Mouse (Mus musculus) lung, postnatal 0 days (tissue): ENCODE data around the gene Sall1. TPM values are rescaled to one million over a fixed set of nuclear protein-coding genes. Genes with fewer than 3 reads are reported as not detected.

Source experiments
- ATAC-seq: fragments of 200-750 bp; cut with Nextera tagmentation; 2 replicates; pipeline ENCODE4 v1.8.0; 2017; ENCODE audit warnings: moderate library complexity
- DNase-seq: peaks from one replicate; pipeline ENCODE4 v3.0.0-alpha.2; 2016; ENCODE audit warnings: low spot score
- H3K27ac ChIP-seq: fragments of 300-500 bp; sonication (generic); 2 replicates; pipeline ENCODE4 v1.5.1; 2014; ENCODE audit warnings: antibody characterized with exemption, mild to moderate bottlenecking, low read length, mixed read lengths
- H3K27me3 ChIP-seq: fragments of 300-500 bp; sonication (generic); replicated peaks from 2 replicates; pipeline ENCODE4 v1.6.1; 2014; ENCODE audit warnings: low read length, mixed read lengths; ENCODE audit not compliant: insufficient read depth
- H3K36me3 ChIP-seq: fragments of 300-500 bp; sonication (generic); 2 replicates; pipeline ENCODE4 v1.6.1; 2014; ENCODE audit warnings: low read length, mixed read lengths; ENCODE audit not compliant: insufficient read depth
- H3K4me1 ChIP-seq: fragments of 300-500 bp; sonication (generic); 2 replicates; pipeline ENCODE4 v1.6.1; 2014; ENCODE audit warnings: antibody characterized with exemption, low read depth, low read length, mixed read lengths; ENCODE audit not compliant: insufficient read depth
- H3K4me2 ChIP-seq: fragments of 300-500 bp; sonication (generic); replicated peaks from 2 replicates; pipeline ENCODE4 v1.6.1; 2014; ENCODE audit warnings: low read depth, mild to moderate bottlenecking, low read length, moderate library complexity, mixed read lengths
- H3K4me3 ChIP-seq: fragments of 300-500 bp; sonication (generic); 2 replicates; pipeline ENCODE4 v1.5.1; 2014; ENCODE audit warnings: low read depth, low read length
- H3K9ac ChIP-seq: fragments of 300-500 bp; sonication (generic); replicated peaks from 2 replicates; pipeline ENCODE4 v1.6.1; 2014; ENCODE audit warnings: low read depth, mild to moderate bottlenecking
- H3K9me3 ChIP-seq: fragments of 300-500 bp; sonication (generic); 2 replicates; pipeline ENCODE4 v1.6.1; 2016; ENCODE audit warnings: low read length, mixed read lengths
- CTCF ChIP-seq: IDR thresholded peaks from 2 replicates; pipeline ENCODE4 v1.5.1; 2016; ENCODE audit warnings: antibody characterized with exemption, mild to moderate bottlenecking
- EP300 ChIP-seq: IDR thresholded peaks from 2 replicates; pipeline ENCODE4 v1.6.1; 2016; ENCODE audit warnings: antibody characterized with exemption, mild to moderate bottlenecking, control low read depth
- WGBS: fragments of 180-500 bp; shearing (Covaris S2); extraction: QIAGEN DNeasy Blood & Tissue Kit; methylation state at CpG from one replicate; pipeline ENCODE4 v1.1.7; 2014; 5-methylcytosine and 5-hydroxymethylcytosine counted together
- polyA plus RNA-seq: library from polyadenylated mRNA; unstranded; fragments of >200 nt; fragmentation: Nextera tagmentation; extraction: Ambion mirVana; gene quantifications from 2 replicates; pipeline ENCODE4 v1.2.1, GENCODE M21; 2015

Sall1 gene
- polyA plus RNA-seq, 1 experiment from 2014 or later, result 0.02 TPM

- WGBS, result 67% methylated on average over 10 of the region's 10 CpGs
Observed at GRCm38 (mm10) chr8:89063366-89064040, 19.5 kb upstream of the Sall1 start.

DNA sequence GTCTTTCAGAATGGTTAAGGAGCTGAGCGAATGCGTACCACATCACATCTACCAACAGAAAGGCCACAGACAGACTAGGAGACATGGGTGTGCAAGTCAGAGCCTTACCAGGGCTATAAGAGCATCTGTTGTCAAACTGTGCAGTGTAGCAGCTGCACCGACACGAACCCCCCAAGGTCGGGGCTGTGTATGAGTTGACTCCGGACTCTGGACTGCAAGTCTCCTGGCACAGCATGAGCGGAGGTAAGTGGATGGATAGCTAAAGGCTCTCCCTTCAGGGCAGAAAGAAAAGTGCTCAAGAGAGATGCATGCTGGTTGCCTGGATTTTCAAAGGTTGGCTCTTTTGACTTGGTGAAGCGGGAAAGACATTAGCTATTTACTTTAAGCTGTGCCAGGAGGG lies 16.8 kb upstream of the Sall1 start:
- DNase-seq (no peak), ATAC-seq (no peak)
- WGBS, result 87% methylated on average over 8 of the region's 8 CpGs
- TF ChIP-seq EP300 (no peak), CTCF (no peak)
- Histone ChIP-seq H3K27ac (no peak overlapping the region), H3K36me3 (no peaks in the 10 kb centered on the region), H3K9me3 (no peaks in the 10 kb centered on the region), H3K9ac (no peak overlapping the region), H3K27me3 (no peaks in the 10 kb centered on the region), H3K4me1 (no peaks in the 10 kb centered on the region), H3K4me3 (no peak overlapping the region), H3K4me2 (no peak overlapping the region)

More at GRCm38 (mm10) chr8:89063366-89064040, 19.5 kb upstream of the Sall1 start:
- Histone ChIP-seq H3K9ac (no peak overlapping the region), H3K4me3 (no peak overlapping the region), H3K36me3 (no peaks in the 10 kb centered on the region), H3K27me3 (no peaks in the 10 kb centered on the region), H3K4me2 (no peak overlapping the region), H3K4me1 (no peaks in the 10 kb centered on the region), H3K27ac (no peak overlapping the region), H3K9me3 (no peaks in the 10 kb centered on the region)
- ATAC-seq (no peak), DNase-seq (no peak)
- no peak for TF ChIP-seq CTCF
- TF ChIP-seq EP300, result no peak

- Histone ChIP-seq H3K36me3 (no peaks in the 10 kb centered on the region), H3K9ac (no peak overlapping the region), H3K4me3 (no peak overlapping the region), H3K27ac (no peak overlapping the region), H3K4me2 (no peak overlapping the region), H3K27me3 (no peaks in the 10 kb centered on the region), H3K9me3 (no peaks in the 10 kb centered on the region), H3K4me1 (no peaks in the 10 kb centered on the region)
- ATAC-seq, result no peak
- TF ChIP-seq EP300 (no peak), CTCF (no peak)
- WGBS, result 35% methylated on average over 6 of the region's 6 CpGs
- DNase-seq, result no peak
Observed at GRCm38 (mm10) chr8:89059507-89059906, 15.5 kb upstream of the Sall1 start.

GRCm38 (mm10) chr8:89052880-89053279 lies 8.9 kb upstream of the Sall1 start:
- Histone ChIP-seq H3K9ac (no peak overlapping the region), H3K4me3 (no peak overlapping the region), H3K36me3 (no peaks in the 10 kb centered on the region), H3K9me3 (no peaks in the 10 kb centered on the region), H3K27me3 (peaks cover 32% of the 10 kb centered on the region), H3K27ac (no peak overlapping the region), H3K4me2 (no peak overlapping the region), H3K4me1 (no peaks in the 10 kb centered on the region)
- DNase-seq (no peak), ATAC-seq (no peak)
- 90% methylated on average over 7 of the region's 7 CpGs for WGBS
- TF ChIP-seq EP300 (no peak), CTCF (no peak)

DNA sequence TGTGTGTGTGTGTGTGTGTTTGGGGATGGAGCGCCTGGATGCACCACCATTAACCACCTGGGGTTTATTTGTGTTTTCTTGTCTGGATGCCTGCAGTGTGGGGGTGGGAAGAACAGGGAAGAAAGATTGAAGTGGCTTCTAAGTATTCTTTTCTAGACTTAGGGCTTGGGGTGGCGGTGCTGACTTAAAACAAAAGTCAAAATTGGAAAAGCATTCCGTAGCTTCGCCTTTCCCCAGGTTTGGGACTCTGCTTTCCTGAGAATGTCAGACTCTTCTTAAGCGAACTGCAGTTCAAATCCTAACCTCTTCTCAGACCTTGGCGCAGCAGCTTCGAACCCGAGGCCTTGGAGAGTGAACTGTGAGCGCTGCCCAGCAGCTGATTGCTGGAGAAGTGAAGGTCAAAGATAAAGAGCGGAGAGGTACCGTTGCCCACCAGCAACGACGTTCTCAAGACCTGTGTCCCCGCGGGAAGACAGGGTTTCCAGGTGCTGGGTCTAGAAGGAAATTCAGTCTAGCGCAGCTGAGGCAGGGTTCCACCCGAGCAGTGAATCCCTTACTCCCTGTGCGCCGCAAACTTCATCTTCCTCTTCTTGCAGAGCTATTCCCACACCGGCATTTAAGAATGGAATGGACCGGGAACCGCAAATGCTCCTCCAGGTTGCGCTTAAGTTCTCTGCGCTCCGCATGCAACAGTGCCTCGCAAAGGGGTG lies 2.8 kb upstream of the Sall1 start:
- Histone ChIP-seq H3K27ac (no peak overlapping the region), H3K4me1 (peaks cover 12% of the 10 kb centered on the region), H3K9me3 (no peaks in the 10 kb centered on the region), H3K36me3 (no peaks in the 10 kb centered on the region), H3K4me3 (no peak overlapping the region), H3K9ac (no peak overlapping the region), H3K4me2 (no peak overlapping the region), H3K27me3 (peaks cover 82% of the 10 kb centered on the region)
- TF ChIP-seq EP300 (no peak), CTCF (no peak)
- 2% methylated on average over 26 of the region's 26 CpGs for WGBS
- DNase-seq (no peak), ATAC-seq (no peak)

DNA sequence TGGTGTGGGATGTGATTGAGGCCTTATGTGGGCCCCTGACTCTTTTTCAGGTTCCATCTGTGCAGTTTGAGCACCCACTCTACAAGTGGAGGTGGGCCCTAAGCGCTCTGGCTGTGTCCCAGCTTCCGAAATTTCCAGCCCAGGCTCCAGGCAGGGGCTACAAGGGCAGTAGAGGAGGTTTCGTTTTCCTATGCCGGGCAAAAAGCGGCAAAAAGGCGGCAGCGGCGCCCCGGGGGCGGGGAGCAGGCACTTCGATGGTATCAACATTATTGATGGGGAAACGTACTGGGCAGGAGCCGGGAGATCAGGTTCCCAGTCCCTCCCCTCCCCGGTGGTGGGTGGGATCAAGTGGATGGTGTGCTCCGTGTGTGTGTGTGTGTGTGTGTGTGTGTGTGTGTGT lies 2.3 kb upstream of the Sall1 start:
- TF ChIP-seq EP300 (no peak), CTCF (no peak)
- peaks cover 16% of the 10 kb centered on the region for H3K4me1 ChIP-seq
- H3K4me2 ChIP-seq, result 0 out of 2 replicates have a peak overlapping the region, but pooled peaks have one; percentile 23
- no peak overlapping the region for H3K9ac ChIP-seq
- no peak for ATAC-seq
- no peaks in the 10 kb centered on the region for H3K36me3 ChIP-seq
- 2% methylated on average over 12 of the region's 15 CpGs for WGBS
- no peak overlapping the region for H3K27ac ChIP-seq
- DNase-seq, result no peak
- H3K27me3 ChIP-seq, result peaks cover 83% of the 10 kb centered on the region
- H3K4me3 ChIP-seq, result peak overlapping the region; percentile 12
- no peaks in the 10 kb centered on the region for H3K9me3 ChIP-seq
